Mouse (Mus musculus) ovary, adult 18-20 months (tissue): ENCODE measurements around the gene Btn1a1.
A peak's percentile ranks its signal among the peaks of the same experiment; 100 is the strongest.

Source experiments
- DNase-seq: peaks from one replicate; pipeline ENCODE4 v3.0.0; 2022; ENCODE audit warnings: low spot score, mixed read lengths

Btn1a1 gene

DNA sequence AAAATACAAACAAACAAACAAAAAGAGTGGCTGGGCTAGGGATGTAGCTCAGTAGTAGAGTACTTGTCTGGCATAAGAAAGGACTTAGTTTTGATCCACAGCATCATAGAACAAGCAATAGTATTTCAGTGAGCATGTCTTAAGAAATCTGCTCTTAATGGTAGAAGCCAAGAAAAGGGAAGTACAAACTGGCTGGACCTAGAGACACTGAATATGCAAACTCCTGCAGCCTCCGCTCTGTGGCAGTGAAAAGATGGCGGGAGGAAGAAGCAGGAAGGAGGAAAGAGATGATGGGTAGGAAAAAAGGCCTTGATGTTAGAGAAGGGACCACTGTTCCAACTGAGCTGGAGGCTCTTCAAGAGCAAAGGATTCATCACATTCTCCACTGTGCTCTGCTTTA is 17.5 kb upstream of the Btn1a1 start:
- no peak for DNase-seq

DNA sequence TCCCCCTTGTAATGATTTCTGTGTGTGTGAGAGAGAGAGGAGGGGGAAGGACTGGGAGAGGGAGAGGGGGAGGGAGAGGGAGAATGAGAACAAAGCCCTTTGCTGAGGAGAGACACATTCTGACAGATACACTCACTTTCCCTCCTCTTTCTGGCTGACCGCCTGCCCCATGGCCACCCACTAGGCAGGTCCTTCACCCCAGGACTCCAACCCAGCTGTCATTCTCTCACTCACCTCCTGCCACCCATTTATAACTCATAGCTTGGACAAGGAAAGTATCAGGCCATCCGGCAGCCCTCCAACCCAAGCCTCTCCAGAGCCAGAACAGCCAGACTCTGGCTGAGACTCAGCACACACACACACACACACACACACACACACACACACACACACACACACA is 10.0 kb upstream of the Btn1a1 start:
- no peak for DNase-seq

DNA sequence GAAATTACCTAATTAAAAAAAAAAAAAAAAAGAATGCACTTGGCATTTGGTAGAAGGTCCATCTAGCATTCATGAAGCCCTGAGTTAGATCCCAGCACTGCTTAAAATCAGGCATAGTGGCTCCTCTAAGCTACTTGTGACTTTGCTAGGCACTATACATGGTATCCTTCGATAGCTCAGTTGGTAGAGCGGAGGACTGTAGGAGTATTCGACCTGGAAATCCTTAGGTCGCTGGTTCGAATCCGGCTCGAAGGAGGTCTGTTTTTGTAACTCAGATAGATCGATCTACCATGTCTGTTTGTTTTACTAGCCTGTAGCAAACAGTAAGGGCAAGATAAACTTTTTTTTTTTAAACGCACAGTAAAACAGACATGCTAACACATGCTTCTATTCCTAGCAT is 1.2 kb upstream of the Btn1a1 start:
- peak; percentile 26 for DNase-seq

DNA sequence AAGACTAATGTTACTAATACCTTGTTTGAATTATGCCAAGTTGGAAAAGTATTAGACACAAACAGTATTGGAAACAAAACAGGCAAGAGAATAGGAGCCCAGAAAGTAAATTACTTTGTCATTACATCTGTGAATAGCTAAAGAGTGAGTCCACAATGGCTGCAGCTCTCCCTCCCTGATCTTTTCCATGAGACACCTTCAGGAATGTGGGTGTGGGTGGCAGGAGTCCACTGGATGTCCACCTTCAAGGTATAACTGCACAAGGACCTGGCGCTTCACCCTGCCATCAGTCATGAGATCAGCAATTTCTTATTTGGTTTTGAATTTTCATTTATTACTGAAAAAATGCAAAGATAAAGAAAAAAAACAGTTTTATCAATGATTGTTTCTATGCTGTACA is 605 bp upstream of the Btn1a1 start:
- no peak for DNase-seq

DNA sequence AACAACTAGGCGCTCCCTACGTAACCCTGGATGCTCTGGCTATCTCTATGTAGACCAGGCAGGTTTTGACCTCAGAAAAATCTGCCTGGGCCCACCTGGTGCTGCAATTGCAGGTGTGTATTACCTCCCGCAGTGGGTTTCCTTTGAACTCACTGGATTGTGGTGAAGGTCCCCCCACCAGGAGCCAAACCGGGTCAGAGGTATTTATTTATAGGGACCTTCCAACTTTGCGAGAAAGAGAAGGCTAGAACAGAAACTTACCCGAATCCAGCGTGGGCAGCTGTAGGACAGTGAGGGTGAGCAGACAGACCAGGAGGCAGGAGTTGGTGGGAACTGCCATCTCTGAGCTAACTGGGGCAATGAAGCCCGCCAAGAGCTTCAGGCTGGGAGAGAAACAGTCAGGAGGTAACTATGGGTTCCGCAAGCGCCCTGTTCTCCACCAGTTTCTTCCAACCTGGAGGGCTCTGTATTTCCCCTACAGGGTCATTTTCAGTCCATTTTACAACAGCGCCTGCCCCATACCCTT is 797 bp downstream of the Btn1a1 start:
- DNase-seq, result no peak

DNA sequence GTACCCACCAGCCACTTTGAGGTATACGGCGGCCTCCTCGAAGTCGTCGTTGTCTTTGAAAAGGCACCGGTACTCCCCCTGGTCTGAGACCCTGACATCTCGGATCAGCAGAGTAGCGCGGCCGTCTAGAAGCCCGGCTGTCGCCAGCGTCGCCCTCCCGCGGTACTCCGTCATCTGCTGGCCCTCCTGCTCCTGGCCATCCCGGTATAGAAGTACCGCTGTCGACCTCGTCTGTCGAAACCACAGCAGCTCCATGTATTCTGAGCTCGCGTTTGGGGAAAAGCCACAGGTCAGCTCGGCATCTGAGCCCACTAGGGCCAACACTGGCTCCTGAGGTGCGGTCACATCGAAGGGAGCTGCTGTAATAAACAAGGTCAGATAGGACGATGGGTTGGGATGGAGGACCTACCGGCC is 1.5 kb downstream of the Btn1a1 start:
- DNase-seq, result no peak

DNA sequence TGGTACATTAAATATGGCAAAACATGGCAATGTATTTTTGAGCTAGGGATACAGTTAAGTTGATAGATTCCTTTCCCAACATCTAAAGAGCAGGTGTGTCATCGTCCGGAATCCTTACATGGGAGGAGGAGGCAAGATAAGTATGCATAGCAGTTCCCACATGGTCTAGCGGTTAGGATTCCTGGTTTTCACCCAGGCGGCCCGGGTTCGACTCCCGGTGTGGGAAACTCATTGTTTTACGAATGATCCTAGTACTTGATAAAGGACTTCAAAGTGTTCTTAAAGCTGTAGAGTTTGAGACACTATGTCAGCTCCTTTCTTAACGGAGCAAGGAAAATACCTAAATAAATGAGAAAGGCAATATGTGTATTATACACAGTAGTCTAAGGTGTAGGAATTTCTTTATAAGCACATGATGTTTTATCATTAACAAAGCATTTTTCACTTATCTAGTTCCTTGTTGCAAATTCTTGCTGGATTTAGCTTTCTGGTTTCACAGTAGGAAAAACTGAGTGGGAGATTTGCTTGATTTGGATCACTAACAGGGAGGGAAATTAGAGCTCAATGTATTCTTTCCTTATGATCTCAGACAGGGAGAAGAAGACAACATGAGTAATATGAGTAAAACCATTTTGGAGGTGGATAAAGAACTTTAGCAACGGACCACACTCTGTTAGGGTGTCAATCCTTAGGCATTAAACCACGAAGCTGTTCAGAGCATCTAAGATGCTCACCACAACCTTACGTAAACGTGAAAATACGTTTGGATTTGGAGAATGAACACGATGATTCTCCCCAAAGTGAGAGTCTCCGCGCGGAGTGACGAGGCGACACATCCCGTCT is 2.1 kb downstream of the Btn1a1 start:
- DNase-seq, result no peak

DNA sequence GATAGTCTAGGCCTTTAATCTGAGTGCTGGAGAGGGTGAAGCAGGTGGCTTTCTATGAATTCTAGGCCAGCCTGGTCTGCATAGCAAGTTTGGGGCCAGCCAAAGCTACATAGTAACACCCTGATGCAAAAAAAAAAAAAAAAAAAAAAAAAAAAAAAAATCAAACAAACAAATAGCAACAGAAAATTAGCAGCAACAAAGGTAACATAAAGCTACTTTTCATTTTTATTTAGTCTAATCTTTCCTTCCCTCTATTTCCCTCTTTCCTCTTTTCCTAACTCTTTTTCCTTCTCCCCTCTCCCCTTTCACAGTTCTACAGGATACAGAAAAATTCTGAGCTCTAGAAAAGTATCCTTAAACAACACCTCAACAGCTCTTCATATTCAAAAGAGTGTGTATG is 3.0 kb downstream of the Btn1a1 start:
- no peak for DNase-seq

DNA sequence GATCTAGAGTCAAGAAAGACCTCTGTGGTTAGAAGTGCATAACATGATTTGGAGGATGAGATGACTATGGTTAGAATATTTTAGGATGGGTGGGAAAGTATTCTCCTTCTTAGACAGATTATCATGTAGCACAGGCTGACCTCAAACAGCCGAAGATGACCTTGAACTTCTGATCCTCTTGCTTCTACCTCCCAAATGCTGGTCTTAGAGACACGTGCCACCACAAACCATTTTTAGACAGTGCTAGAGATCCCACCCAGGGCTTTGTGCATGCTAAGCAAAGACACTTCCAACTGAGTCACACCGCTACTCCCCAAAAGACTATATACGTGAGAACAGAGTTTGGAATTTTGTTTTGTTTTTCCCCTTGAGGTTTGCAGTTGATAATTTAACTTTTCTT is 3.6 kb downstream of the Btn1a1 start:
- DNase-seq, result no peak

DNA sequence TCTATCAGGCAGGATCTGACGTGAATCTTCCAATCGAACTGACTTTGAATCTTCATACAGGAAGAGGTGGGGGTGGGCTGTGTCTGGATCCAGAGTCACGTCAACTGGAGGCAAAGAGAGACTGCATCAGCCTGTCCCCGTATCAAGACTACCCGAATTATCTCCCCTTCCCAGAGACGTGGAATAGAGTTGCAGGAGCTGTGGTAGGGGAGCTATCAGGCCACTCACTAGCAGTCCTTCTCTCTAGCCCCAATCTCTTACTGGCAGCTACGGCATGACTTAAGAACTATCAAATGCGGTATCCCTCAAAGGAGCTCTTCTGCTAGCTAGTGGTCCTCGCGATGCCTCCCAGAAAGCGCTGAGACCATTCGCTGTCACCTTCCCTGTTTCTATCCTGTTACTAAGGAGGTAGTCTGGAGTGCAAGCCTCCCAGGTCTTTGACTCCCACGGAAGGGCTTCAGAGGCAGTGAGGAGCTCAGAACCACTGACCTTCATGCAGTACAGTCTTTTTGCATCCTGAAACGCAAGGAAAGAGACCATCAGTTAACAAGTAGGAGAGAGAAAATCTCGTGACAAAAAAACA is 6.3 kb downstream of the Btn1a1 start:
- DNase-seq, result no peak

DNA sequence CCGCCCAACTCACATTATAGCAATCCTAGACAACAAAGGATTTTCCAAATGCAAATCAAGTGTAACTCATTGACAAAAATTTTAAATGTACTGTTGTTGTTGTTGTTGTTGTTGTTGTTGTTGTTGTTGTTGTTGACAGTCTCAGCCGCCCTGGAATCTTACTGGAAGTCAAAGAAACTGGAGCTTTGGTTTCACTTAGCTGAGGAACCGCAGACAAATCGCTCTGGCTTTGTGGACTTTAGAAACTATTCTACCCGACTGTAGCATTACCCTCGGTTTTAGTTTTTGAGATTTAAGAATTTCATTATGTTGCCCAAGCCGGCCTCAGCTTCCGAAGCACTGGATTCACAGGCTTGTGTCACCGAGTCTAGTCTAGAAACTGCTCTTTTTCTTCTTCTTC is 11.8 kb downstream of the Btn1a1 start:
- no peak for DNase-seq

DNA sequence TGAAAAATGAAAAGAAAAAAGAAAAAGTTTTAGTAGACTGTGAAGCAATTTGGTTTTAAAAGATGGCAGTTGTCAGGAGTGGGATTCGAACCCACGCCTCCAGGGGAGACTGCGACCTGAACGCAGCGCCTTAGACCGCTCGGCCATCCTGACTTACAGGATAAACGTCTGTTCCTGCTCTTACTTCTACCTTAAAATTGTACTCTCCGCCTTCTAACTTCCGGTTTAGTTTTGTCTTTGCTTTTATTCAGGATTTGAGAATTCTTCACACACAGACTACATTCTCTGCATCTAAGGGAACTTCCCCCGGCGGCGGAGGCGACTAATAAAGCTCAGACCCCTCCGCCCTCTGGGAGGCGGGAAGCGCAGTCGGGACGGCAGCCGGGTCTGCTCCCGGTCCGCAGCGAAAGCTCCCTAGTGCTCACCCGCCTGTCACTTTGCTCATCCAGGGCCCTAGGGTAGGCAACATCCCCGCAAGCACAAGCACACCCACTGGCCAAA is 12.3 kb downstream of the Btn1a1 start:
- peak; percentile 63 for DNase-seq

DNA sequence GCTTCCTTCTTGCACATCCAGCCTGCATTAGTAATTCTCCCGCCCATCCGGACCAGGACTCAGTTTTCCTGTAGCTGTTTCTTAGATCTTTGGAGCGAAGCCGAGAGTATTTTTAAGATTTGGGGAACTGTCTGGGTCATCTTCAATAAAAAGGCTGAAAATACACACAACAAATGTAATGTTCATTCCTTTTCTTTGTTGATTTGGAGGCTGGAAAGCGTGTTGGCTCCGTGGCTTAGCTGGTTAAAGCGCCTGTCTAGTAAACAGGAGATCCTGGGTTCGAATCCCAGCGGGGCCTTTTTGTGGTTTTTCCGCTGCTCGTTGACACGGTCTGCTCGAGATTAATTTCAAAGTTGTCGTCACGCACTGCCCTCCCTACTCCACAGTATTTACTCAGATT is 15.3 kb downstream of the Btn1a1 start:
- peak; percentile 71 for DNase-seq

DNA sequence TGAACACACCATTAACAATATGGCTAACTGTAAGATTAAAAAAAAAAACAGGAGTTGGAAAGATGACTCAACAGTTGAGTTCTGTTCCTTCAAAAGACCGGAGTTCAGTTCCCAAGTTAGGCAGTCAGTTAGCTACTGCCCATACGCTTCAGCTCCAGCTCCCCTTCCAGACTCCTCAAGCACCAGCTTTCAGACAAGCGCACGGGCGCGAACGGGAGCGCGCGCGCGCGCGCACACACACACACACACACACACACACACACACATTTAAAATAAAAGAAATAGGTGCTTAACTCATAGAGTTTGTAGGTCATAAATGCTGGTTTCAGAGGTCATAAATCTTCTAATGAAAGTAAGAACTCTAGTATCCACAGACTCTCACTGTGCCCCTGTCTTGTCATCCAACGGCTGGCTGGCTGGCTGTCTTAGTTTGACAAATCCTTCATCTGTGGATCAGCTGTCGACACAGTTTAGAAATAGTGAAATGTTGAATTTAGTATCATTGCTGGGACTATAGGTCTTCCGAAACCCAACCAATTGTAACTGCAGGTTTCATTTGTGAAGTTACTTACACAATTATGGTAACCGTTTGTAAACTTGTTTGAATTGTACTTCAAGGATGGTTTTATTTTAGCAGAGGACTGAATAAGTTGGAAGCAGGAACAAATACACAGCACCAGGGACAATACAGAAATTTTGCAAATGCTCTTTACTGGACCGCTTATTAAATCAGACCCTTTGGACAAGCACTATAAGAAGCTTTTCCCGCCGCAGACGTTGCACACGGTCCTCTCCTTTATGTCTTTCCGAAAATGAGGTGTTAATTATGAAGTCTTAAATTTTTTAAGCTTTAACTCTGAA is 16.2 kb downstream of the Btn1a1 start:
- no peak for DNase-seq

DNA sequence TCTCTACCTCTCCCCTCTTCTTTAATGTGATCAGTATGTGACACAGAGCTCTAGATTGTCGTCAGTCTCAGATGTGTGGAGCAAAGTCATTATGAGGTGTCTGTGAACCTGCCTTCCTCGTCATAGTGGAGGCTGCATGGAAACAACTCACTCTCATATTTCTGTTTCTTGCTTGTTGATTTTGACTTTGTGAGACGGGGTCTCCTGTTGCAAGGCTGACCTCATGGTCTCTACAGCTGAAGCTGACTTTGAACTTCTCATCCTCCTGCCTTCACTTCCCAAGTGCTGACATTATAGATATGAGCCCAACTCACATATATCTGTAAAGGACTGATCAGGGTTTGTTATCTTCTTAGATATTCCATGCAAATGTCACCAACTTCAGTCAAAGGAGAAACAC is 16.9 kb downstream of the Btn1a1 start:
- no peak for DNase-seq

DNA sequence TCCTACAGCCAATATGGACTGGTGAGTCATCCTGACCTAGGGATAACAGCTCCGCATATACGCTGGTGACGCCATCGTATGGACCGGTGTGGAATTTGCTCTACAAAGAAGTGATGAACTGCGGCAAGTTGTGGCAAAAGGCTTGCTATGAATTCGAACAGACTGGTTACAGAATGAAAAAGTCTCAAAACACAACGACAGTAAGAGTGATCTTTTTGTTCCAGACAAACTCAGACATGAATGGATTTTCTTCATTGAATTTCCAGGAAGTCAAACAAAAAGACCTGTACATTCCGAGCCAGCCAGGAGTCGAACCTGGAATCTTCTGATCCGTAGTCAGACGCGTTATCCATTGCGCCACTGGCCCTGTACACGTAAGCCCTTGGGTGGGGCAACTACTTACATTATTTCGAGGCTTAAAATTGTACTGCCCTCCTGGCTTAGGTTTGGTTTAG is 19.2 kb downstream of the Btn1a1 start:
- peak; percentile 54 for DNase-seq

DNA sequence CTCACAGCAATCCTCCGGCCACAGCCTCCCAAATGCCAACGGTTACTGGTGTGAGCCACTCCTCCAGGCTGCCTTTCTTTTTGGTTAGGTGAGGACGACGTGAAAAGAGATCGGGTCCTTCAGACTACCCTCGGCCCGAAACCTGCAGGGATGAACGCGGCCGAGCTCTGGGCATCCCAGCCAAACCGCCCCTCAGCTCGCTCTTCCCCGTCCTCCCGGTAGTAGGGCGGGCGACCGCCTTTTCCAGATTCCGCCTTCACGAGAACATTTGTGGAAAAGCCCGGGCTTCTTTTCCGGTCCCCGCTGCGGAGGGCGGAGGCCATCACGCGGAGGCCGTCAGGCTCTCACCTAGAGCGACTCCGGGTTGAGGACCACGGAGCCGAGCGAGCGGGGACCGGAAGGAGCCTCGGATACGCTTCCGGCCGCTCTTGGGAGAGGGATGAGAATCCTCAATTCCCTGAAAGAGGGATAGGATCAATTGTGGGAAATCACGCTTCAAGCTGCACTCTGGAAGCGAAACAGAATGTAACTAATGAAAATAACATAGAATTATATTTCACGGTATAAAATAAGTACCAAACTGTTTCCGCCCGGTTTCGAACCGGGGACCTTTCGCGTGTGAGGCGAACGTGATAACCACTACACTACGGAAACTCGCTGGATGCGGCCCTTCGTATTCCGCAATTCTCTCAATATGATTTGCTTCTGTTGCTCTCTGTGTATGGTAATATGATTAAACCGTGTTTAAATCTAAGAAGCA is 20.0 kb downstream of the Btn1a1 start:
- peak; percentile 69 for DNase-seq

DNA sequence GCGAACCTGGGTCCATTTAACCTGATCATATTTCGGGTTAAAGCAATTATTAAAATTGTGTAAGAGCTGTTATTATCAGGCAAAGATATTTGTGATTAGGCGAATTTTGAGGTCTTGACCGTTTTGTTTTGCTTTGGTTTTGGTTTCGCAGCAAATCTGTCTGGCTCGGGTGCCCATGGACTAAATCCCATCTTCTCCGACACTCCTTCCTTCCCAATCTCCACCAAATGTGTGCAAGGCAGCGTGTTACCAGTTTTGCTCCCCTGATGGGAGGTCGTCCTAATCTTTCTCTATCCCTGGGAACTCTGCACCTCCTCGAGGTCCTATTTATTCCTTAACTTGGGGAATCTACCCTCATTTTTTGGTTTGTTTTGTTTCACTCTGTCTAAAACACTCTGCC is 20.5 kb downstream of the Btn1a1 start:
- no peak for DNase-seq

DNA sequence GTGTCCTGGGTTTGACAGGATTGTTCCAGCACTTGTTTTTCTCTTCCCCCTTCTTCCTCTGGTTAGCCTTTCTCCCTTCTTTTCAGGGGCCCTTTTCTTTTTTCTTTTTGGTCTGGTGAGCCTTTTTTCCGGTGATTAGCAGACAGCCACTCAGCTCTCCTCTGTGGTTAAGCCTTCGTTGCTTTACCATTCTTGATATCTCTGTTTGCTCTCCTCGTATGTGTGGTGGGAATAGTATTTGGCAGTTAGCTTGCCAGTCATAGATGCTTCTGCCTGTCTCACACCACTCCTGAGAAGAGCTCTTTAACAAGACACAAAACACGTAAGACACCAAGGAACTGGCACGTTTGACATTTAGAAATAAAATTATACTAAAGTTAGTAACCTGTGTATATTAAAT is 21.2 kb downstream of the Btn1a1 start:
- no peak for DNase-seq

DNA sequence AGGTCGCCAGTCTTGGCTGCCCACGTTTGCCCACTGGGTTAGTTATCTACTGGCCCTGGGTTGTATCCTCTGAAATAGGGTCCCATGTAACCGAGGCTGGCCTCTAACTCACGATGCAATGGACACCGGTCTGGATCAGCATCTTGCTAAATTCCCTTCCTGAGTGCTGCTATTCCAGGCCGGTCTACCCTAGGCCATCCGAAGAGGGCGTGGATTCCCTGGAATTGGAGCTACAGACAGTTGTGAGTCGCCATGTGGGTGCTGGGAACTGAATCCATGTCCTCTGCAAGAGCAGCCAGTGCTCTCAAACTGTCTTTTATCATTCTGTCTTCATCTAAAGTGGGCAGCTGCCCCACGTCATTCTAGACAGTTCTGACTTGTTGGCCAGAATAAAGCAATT is 25.8 kb downstream of the Btn1a1 start:
- no peak for DNase-seq

DNA sequence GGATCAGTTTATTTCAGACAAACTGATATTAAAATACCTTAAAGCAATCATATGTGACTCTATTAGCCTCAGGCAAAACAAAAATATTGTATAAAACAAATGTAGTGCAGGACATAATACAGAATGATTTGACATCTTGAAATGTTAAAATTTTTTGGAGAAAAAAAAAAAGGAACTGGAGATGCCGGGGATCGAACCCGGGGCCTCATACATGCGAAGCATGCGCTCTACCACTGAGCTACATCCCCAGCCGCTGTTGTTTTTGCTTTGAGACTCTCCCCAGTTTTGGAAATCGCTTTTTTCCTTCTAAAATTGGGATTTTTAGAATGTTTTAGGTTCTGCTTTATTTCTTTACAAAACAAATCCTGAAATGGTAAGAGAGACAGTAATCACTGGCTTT is 27.2 kb downstream of the Btn1a1 start:
- no peak for DNase-seq

DNA sequence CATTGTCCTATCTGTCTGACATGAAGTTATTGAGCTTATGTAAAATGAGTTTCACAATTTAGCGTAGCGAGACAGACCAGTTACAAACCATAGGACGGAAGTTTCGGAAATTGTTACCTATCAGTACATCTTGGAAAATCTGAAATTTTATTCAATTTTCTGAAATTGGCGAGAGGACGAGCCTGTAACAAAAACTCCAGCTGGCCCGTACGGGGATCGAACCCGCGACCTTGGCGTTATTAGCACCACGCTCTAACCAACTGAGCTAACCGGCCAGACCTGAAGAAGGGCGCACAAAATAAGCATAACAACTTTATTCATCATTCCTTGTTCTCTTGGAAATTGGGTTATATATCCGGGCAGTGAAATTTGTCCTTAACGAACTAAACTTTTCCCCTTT is 27.8 kb downstream of the Btn1a1 start:
- peak; percentile 64 for DNase-seq
